Mouse (Mus musculus) small intestine, adult 2 months (tissue): Measurements from ENCODE around the gene Pld5. TPM values are rescaled to one million over a fixed set of nuclear protein-coding genes. Genes with fewer than 3 reads are reported as not detected.

Experiments used
- H3K27ac ChIP-seq: fragments of 200-500 bp; 2 replicates; pipeline ENCODE4 v1.5.1; 2012; ENCODE audit warnings: low read depth, low read length, control low read depth, inconsistent platforms; ENCODE audit not compliant: insufficient read depth
- H3K27me3 ChIP-seq: fragments of 200-500 bp; 2 replicates; pipeline ENCODE4 v1.6.1; 2012; ENCODE audit warnings: mild to moderate bottlenecking, moderate library complexity, low read length, inconsistent platforms; ENCODE audit not compliant: control insufficient read depth, insufficient read depth
- H3K36me3 ChIP-seq: fragments of 200-500 bp; 2 replicates; pipeline ENCODE4 v1.6.1; 2012; ENCODE audit warnings: mild to moderate bottlenecking, low read length, control low read depth, inconsistent platforms; ENCODE audit not compliant: control insufficient read depth, insufficient read depth
- H3K4me1 ChIP-seq: fragments of 200-500 bp; 2 replicates; pipeline ENCODE4 v1.6.1; 2012; ENCODE audit warnings: low read length, inconsistent platforms, mixed read lengths; ENCODE audit not compliant: control insufficient read depth, insufficient read depth, insufficient read length
- H3K4me3 ChIP-seq: fragments of 200-500 bp; 2 replicates; pipeline ENCODE4 v1.5.1; 2012; ENCODE audit warnings: low read depth, mild to moderate bottlenecking, control low read depth, inconsistent platforms, low read length, moderate library complexity
- CTCF ChIP-seq: fragments of 200-500 bp; IDR thresholded peaks from 2 replicates; pipeline ENCODE4 v1.5.1; 2012; ENCODE audit warnings: low read depth, mild to moderate bottlenecking, control low read depth, inconsistent platforms, low read length, moderate library complexity, mixed read lengths; ENCODE audit not compliant: insufficient replicate concordance, insufficient read length; ENCODE audit errors: extremely low read depth
- POLR2A ChIP-seq: fragments of 200-500 bp; IDR thresholded peaks from 2 replicates; pipeline ENCODE4 v1.6.1; 2012; ENCODE audit warnings: low read depth, mild to moderate bottlenecking, control low read depth, inconsistent platforms, low read length, moderate library complexity
- WGBS: fragments of 180-500 bp; shearing (Covaris S2); methylation state at CpG from one replicate; pipeline ENCODE4 v1.1.7; 2018; 5-methylcytosine and 5-hydroxymethylcytosine counted together
- polyA plus RNA-seq: library from polyadenylated mRNA; depleted of rRNA; stranded (reverse); fragments of >200 nt; gene quantifications from 2 replicates; pipeline ENCODE4 v1.2.3, GENCODE M21; 2012

The Pld5 gene
- polyA plus RNA-seq, 1 experiment: 0.11 TPM

GRCm38 (mm10) chr1:175950851-175951250 is 324.3 kb downstream of the Pld5 start:
- Histone ChIP-seq H3K27me3 (no peaks in the 10 kb centered on the region), H3K4me1 (no peaks in the 10 kb centered on the region), H3K27ac (no peak overlapping the region), H3K4me3 (no peak overlapping the region), H3K36me3 (no peaks in the 10 kb centered on the region)
- 85% methylated on average over 2 of the region's 2 CpGs for WGBS
- no peak for TF ChIP-seq CTCF
- TF ChIP-seq POLR2A: no peak

DNA sequence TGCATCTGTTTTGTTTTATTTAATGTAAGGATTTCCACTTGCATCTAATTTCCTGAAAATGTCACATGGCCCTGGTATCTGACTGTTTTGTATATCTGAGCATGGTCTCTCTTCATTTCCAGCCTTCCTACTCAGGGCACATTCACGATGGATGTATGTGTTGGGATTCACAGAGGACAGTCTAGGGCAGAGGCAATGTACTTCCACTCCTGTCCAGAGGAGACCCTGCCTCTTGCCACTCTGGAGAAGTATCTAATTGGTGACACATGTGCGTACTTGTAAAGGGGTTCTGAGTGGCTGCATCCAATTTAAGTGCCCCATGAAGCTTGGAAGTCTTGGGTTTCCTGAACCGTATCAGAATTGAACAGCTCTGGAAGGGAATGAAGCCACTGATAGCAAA is 324.7 kb downstream of the Pld5 start:
- Histone ChIP-seq H3K36me3 (no peaks in the 10 kb centered on the region), H3K27ac (no peak overlapping the region), H3K4me3 (no peak overlapping the region), H3K27me3 (no peaks in the 10 kb centered on the region), H3K4me1 (no peaks in the 10 kb centered on the region)
- TF ChIP-seq POLR2A: no peak
- TF ChIP-seq CTCF: no peak
- 88% methylated on average over 3 of the region's 3 CpGs for WGBS

- H3K27ac ChIP-seq: no peak overlapping the region
- WGBS: 47% methylated on average over 4 of the region's 4 CpGs
- H3K36me3 ChIP-seq: no peaks in the 10 kb centered on the region
- no peaks in the 10 kb centered on the region for H3K27me3 ChIP-seq
- H3K4me1 ChIP-seq: no peaks in the 10 kb centered on the region
- no peak overlapping the region for H3K4me3 ChIP-seq
- TF ChIP-seq POLR2A (no peak), CTCF (no peak)
Observed at GRCm38 (mm10) chr1:175946718-175947315, 328.3 kb downstream of the Pld5 start.

GRCm38 (mm10) chr1:175943168-175943567 is 331.9 kb downstream of the Pld5 start:
- no peaks in the 10 kb centered on the region for H3K36me3 ChIP-seq
- no peaks in the 10 kb centered on the region for H3K4me1 ChIP-seq
- H3K27me3 ChIP-seq: no peaks in the 10 kb centered on the region
- H3K27ac ChIP-seq: no peak overlapping the region
- H3K4me3 ChIP-seq: no peak overlapping the region
- WGBS: 75% methylated on average over 7 of the region's 7 CpGs
- TF ChIP-seq POLR2A (no peak), CTCF (no peak)

GRCm38 (mm10) chr1:175938731-175939130 is 336.4 kb downstream of the Pld5 start:
- Histone ChIP-seq H3K4me1 (no peaks in the 10 kb centered on the region), H3K27ac (no peak overlapping the region), H3K36me3 (no peaks in the 10 kb centered on the region), H3K27me3 (no peaks in the 10 kb centered on the region), H3K4me3 (no peak overlapping the region)
- 76% methylated on average over 3 of the region's 3 CpGs for WGBS
- no peak for TF ChIP-seq POLR2A
- TF ChIP-seq CTCF: no peak

DNA sequence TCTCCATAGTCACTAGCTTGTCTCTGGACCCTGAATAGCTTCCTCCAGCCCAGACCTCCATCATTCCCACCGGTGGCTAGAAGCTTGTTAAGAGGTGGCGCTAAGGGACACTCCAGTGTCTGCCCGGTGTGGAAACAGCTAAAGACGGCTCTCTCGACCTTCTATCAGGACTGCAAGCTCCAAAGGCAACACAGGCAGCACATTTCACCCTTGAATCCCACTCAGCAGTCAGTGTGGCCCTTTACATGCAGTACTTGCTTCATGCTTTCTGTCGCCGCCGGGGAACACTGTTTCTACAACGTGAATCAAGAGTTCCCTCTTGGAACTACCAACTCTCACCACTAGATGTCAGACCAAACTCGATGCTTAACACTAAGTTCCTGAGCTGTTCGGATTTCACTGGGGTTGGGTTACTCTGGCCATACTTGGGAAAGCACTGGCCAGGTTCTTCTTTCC is 338.8 kb downstream of the Pld5 start:
- no peaks in the 10 kb centered on the region for H3K27me3 ChIP-seq
- peak; percentile 30; the same call in 1 of the 2 replicates for TF ChIP-seq CTCF
- no peak for TF ChIP-seq POLR2A
- no peaks in the 10 kb centered on the region for H3K4me1 ChIP-seq
- no peaks in the 10 kb centered on the region for H3K36me3 ChIP-seq
- no peak overlapping the region for H3K27ac ChIP-seq
- no peak overlapping the region for H3K4me3 ChIP-seq
- WGBS: 15% methylated on average over 11 of the region's 11 CpGs

- H3K4me1 ChIP-seq: no peaks in the 10 kb centered on the region
- no peaks in the 10 kb centered on the region for H3K36me3 ChIP-seq
- TF ChIP-seq CTCF (no peak), POLR2A (no peak)
- WGBS: 85% methylated on average over 5 of the region's 5 CpGs
- H3K27me3 ChIP-seq: no peaks in the 10 kb centered on the region
- H3K4me3 ChIP-seq: no peak overlapping the region
- no peak overlapping the region for H3K27ac ChIP-seq
Observed at GRCm38 (mm10) chr1:175931391-175931790, 343.7 kb downstream of the Pld5 start.
